Mouse (Mus musculus) urinary bladder, adult 2 months (tissue): ENCODE data around the gene Cuedc2. TPM values are rescaled to one million over a fixed set of nuclear protein-coding genes. Genes with fewer than 3 reads are reported as not detected.

Experiments used
- polyA plus RNA-seq: library from polyadenylated mRNA; depleted of rRNA; stranded (reverse); fragments of >200 nt; gene quantifications from 2 replicates; pipeline ENCODE4 v1.2.3, GENCODE M21; 2012; rRNA removed

Gene Cuedc2
- polyA plus RNA-seq, 1 experiment: 120 TPM

Other genes with a start within 250 kb of the Cuedc2 start
- gene Elovl3, start 206.8 kb downstream of the Cuedc2 start, polyA plus RNA-seq: not detected in 2 replicates
- 0.12 and 0.19 TPM in 2 replicates for gene Pitx3, start 190.4 kb downstream of the Cuedc2 start, polyA plus RNA-seq
- 56.3 and 57.5 TPM in 2 replicates for gene Gbf1, start 186.2 kb downstream of the Cuedc2 start, polyA plus RNA-seq
- gene Nfkb2, start 34.4 kb downstream of the Cuedc2 start, polyA plus RNA-seq: 23.0 and 24.7 TPM in 2 replicates
- 156 and 191 TPM in 2 replicates for gene Psd, start 11.5 kb downstream of the Cuedc2 start, polyA plus RNA-seq
- gene Fbxl15, start 10.5 kb downstream of the Cuedc2 start, polyA plus RNA-seq: 11.0 and 11.7 TPM in 2 replicates
- gene Mfsd13a, start 2.4 kb upstream of the Cuedc2 start, polyA plus RNA-seq: 4.8 and 5.2 TPM in 2 replicates
- gene 2310034G01Rik, start 11.6 kb upstream of the Cuedc2 start, polyA plus RNA-seq: 2.4 and 3.0 TPM in 2 replicates
- 99.3 and 101 TPM in 2 replicates for gene Actr1a, start 57.0 kb upstream of the Cuedc2 start, polyA plus RNA-seq
- 15.5 and 19.7 TPM in 2 replicates for gene Sufu, start 58.2 kb upstream of the Cuedc2 start, polyA plus RNA-seq
- gene Trim8, start 163.0 kb upstream of the Cuedc2 start, polyA plus RNA-seq: 17.2 and 25.2 TPM in 2 replicates
- 93.7 and 103 TPM in 2 replicates for gene Arl3, start 234.5 kb upstream of the Cuedc2 start, polyA plus RNA-seq
- 5.8 and 7.5 TPM in 2 replicates for gene Sfxn2, start 234.7 kb upstream of the Cuedc2 start, polyA plus RNA-seq